In genomic region chr4:66482495-66483291, GRCm38 (mm10) we compare ENCODE assay signal across 7 mouse cellular contexts.
DNase-seq lines count a peak whose midpoint lies in the region; ATAC-seq lines count a peak whose summit lies in the region.

No protein-coding gene starts in this region.

- ATAC-seq in neural tube, embryonic 13.5 days (ENCODE audit: low read depth), result peak; percentile 96

- H3K9me3 ChIP-seq in neural tube, embryonic 13.5 days, result no peaks in the 10 kb centered on the region; the same call in 1 of the 2 replicates

- no peaks in the 10 kb centered on the region for H3K27me3 ChIP-seq in neural tube, embryonic 13.5 days

- H3K27ac ChIP-seq in neural tube, embryonic 13.5 days (replicated peaks), result 0 out of 2 replicates have a peak overlapping the region, but pooled peaks have one; percentile 39

- peak; percentile 14 to 16 for DNase-seq in adrenal gland, postnatal 36 days
- peak; percentile 90 to 96 for DNase-seq in cerebellum, postnatal 36 days
- DNase-seq in heart, adult 18-20 months, result peak; percentile 77 to 90
- peak; percentile 12 for DNase-seq in kidney, adult 11 months
- peak; percentile 35 to 64 for DNase-seq in left cerebral cortex, adult 9 months (ENCODE audit: low spot score in 2 of 2)
- DNase-seq in spleen, adult 12 weeks (ENCODE audit: low spot score), result no peak

- H3K4me1 ChIP-seq in neural tube, embryonic 13.5 days (replicated peaks), result peaks cover 10% of the 10 kb centered on the region

- H3K4me2 ChIP-seq in neural tube, embryonic 13.5 days, result no peak overlapping the region

- WGBS in neural tube, embryonic 13.5 days, result 59% methylated on average over 2 of the region's 2 CpGs

- no peak overlapping the region for H3K9ac ChIP-seq in neural tube, embryonic 13.5 days

- H3K4me3 ChIP-seq in neural tube, embryonic 13.5 days, result no peak overlapping the region

- no peaks in the 10 kb centered on the region for H3K36me3 ChIP-seq in neural tube, embryonic 13.5 days
